Mouse (Mus musculus) activated CD4-positive, CD25-positive, alpha-beta regulatory T cell, adult 4 months (primary cell): ENCODE measurements around the gene Hoxd8. TPM values are rescaled to one million over a fixed set of nuclear protein-coding genes. Genes with fewer than 3 reads are reported as not detected.

Source experiments
- ATAC-seq: one replicate; pipeline ENCODE4 v1.8.0; 2017
- polyA plus RNA-seq, 2 experiments: library from polyadenylated mRNA; unstranded; fragments of 100-300 nt; shearing (Covaris generic); gene quantifications; one replicate each; pipeline ENCODE4 v1.2.1; 2017

Gene Hoxd8
- polyA plus RNA-seq, result not detected

DNA sequence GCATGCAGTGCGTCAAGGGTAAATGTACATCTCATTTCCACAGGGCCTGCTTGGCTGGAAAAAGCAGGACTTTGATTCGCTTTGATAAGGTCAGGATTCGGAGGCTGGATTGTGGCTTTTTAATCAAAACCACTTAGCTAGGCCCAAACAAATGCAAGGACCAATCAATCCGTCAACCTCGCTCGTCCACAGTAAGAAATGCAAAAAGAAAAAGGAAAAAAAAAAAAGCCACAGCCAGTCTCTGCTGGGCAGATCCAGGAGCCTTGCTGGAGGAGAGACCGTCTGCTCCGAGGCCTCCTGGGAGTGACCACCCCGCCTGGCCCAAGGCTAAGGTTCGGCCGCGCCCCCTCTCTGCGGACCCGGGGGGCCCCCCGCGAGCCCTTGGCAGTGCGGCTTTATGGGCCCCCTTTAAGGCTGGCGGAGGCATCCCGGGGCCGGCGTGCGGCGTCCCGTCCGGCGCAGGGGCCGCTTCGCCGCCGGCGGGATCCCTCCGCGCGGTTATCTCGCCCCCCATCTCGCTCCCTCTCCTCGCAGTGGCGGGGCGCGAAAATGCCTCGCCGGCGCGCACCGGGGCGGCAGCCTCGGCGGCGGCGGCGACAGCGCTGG lies at the start of gene Hoxd8:
TSS of gene Hoxd8 (plus strand) at position 223 of the 606 bp plus-strand sequence.
- ATAC-seq, result no peak

DNA sequence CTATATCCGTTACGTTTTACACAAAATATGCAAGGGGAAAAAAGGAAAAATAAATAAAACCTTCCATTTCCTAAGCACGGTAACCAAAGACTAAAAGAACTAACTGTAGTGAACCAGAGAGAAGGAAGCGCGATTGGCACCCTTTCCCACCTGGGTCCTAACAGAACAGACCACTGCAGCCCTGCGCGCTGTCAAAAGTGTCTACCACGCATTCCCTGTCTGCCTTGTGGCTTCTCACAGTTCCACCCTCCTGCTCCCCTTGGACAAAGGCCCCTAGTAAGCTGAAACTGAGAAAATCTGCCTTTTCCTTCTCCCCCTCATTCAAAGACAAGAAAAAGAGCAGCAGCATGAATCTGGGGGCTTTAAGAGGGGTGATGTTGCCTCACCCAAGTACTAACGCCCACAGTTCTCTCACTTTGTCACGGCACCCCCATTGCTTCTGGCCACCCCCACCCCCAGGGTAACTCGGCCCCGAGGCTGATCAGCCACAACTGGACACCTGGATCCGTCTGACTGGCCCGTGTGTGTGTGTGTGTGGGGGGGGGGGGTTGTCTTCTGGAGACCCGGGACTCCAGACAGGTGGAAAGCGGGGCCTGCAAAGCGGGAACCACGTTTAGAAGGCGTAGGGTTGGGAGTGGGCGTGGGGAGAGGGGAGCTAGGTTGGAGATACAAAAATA lies 49.5 kb upstream of the Hoxd8 start:
- ATAC-seq, result no peak

GRCm38 (mm10) chr2:74655420-74655781 lies 49.0 kb upstream of the Hoxd8 start:
- ATAC-seq, result no peak

- ATAC-seq, result peak; percentile 41
These were observed 48.4 kb upstream of the Hoxd8 start for GRCm38 (mm10) chr2:74655821-74656631.

- ATAC-seq, result no peak
These were observed 47.8 kb upstream of the Hoxd8 start for GRCm38 (mm10) chr2:74656632-74657021.

- ATAC-seq, result no peak
These were observed 47.0 kb upstream of the Hoxd8 start for GRCm38 (mm10) chr2:74657251-74658023.

DNA sequence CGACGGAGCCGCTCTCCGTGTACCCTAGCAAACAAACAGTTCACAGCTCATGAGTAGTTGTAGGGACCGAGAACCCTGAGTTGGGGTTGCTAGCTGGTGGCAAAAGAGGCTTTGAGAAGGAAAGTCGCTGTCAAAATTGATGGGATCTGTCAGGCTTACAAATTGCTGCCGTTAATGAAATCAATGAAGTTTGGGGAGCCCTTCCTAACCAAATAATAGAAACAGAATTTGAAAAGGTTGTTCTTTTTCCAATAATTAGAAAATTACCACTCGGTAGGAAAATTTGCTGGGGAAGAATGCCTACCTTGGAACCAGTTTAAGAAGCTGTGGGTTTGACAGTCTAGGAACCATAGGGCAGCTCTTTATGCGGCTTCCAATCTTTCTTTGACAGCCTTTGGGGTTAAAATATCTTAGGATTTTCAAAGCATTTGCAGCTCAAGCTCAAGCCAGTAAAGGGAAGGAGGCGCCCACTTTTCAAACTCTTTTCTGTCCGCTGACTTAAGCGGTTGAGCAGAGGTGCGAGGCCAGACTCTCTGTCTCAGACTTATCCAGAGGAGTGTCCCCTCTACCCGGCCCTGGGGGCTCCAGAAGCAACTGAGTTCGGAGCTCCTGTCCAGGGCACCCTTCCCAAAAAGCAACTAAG lies 46.3 kb upstream of the Hoxd8 start:
- ATAC-seq, result no peak

DNA sequence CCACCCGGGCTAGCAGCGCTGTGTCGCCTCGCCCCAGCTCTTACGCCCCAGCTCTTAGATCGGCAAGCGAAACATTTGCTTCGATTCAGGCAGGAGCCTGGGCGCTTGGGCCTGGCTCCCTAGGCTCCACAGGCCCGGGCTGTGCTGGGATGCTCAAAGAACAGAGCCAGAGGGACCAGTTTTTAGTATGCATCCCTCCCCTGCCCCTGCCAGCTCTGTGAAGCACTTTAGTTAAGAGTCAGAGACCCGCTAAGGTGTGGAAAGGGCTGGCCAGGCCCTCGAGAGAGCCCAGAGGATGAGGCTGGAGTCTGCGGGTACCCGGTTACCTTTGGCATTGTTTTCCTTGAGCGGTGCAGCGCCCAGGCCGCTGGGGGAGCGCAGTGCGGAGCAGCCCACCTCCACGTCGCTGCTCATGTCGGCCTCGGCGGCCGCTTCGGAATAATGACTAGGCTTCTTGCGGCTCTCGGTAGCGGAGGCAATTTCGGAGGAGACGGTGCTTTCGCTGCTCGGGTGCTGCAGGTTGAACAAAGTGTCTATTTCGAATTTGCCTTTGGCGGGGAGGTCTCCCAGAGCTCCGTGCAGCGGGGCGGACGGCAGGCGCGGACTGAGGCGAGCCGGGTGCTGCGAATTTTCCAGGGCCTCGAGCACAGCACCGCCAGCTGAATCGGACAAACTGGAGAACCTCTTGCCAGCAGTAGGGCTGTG lies 45.6 kb upstream of the Hoxd8 start:
- no peak for ATAC-seq

DNA sequence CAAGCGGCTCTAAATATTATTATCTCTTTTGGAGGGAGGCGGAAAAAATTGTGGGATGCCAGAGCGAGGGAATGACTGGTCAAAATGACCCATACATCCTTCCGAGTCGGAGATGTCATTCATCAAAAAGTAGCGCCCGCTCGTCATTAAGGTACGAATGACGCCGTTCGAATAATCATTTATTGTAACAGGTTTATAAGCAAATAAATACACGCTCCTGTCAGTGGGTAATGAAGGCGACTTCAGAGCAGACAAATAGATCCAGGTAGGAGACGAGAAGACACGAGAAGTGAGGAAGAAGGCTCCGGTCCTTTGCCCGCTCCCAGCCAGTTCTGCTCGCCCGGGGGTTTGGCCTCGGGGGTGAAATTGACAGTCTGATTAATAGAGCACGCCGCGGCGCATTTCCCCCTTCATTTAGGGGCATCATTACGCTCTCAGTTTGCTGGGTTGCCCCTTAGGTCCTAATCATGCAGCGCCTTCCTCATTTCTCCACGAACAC lies 44.9 kb upstream of the Hoxd8 start, which contains the start of gene Evx2:
TSS of gene Evx2 (minus strand) at position 51 of the 499 bp plus-strand sequence.
- no peak for ATAC-seq

DNA sequence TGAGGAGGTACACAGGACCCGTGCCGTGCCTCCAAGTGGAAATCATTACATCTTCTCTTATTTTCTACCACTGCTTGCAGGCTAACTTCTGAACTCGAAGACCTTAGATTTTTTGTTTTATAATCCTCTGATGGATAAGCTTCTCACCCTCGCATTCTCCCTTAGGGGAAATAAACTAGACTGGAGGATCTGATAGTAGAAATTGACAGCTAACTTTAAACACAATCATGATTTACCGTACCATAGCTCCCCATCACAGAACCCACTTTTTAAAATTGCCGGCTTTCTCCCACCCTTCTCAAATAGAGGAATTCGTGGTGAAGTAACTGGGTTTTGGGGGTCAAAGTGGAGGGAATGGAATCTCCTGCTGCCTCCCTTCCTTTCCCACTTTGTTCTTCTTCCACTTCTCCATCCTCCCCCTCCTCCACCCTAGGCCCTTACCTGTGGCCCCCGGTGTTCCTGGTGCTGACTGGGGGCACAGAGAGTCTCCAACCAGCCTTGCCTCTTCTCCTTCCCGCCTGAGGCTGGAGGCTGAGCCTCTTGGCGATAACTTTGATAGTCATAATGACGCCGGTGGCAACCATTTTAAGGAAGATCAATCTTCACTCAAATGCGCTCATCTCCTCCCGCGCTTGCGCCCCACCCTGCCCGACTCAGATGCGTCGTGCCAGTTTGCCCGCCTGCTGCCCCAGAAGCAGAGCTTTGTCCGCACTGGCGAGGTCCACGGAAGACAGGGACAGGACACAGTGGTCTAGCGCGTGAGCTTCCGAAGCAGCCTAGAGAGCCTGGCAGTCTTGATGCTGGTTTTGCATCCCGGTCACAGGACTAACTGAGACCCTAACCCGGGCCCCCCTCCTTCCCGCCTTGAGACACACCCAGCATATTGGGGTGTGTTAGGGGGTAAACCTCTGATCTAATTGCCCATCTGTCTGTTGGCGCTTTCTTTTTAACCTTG lies 43.7 kb upstream of the Hoxd8 start:
- ATAC-seq, result no peak

- ATAC-seq, result no peak
These were observed 42.7 kb upstream of the Hoxd8 start for GRCm38 (mm10) chr2:74661685-74662084.

- ATAC-seq, result no peak
These were observed 41.0 kb upstream of the Hoxd8 start for GRCm38 (mm10) chr2:74663291-74663925.

DNA sequence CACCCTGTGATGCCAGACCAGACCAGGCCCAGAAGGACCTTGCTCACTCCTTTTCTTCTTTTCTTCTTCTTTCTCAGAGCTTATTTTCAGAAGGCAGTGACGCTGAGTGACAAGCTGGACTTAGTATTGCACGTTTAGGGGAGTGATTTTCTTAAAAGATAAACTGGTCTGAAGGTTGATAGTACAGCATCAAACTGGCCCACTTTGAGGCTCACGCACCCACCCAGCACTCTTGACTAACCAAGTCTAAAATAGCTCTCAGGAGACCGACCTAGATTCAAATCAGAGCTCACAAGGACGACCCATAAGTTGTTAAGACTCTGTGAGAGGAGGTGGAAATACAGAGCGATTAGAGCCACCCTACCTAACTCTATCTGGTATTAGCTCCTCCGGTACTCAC lies 38.0 kb upstream of the Hoxd8 start:
- ATAC-seq, result no peak

DNA sequence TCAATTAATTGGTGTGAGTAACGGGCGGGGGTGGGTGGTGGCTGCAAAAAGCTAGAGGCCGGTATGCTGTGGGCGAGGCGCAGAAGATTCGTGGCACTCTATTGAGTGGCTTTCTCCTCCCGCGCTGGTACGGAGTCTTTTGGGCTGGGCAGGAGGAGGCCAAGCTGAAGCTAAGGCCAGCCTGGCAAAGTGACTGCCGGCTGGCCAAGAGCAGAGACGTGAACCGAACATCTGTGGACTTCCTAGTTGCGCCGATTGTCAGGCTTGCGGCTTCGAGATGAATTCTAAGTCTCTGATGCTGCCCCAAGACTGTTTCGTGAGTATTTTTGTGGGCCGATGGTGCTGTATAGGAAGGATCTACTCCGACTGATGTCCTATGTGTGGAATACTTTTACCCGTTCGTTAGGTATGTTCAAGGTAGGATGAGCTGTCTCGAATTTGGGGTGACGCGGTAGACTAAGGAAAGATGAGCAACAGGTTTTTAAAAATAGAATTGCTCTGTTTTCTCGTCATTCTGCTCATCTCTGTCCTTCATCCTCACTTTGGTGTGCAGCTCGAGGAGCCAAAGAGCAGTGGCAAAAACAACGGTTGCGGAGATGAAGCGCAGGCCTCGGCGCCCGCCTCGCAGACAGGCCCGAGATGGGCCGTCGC lies 37.1 kb upstream of the Hoxd8 start:
- no peak for ATAC-seq

GRCm38 (mm10) chr2:74667842-74668357 lies 36.5 kb upstream of the Hoxd8 start, which contains the start of gene Hoxd13:
Gene Hoxd13, plus strand, starts transcription at chr2:74668310.
- ATAC-seq, result no peak

DNA sequence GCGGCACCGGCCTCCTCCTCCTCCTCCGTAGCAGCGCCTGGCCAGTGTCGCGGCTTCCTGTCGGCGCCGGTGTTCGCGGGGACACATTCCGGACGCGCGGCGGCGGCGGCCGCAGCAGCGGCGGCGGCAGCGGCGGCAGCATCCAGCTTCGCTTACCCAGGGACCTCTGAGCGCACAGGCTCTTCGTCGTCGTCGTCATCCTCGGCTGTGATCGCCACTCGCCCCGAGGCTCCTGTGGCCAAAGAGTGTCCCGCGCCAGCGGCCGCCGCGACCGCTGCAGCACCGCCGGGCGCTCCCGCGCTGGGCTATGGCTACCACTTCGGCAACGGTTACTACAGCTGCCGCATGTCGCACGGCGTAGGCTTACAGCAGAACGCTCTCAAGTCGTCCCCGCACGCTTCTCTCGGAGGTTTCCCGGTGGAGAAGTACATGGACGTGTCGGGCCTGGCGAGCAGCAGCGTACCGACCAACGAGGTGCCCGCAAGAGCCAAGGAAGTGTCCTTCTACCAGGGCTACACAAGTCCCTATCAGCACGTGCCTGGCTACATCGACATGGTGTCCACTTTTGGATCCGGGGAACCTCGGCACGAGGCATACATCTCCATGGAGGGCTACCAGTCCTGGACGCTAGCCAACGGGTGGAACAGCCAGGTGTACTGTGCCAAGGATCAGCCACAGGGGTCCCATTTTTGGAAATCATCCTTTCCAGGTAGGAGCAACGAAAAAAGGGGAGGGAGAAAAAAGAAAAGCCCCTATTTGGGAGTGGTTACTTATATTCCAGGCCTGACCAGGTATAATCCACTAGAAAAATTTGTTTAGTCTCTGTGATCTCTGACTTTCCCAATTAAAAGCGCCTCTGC lies 35.8 kb upstream of the Hoxd8 start:
- no peak for ATAC-seq

GRCm38 (mm10) chr2:74669230-74669578 lies 35.2 kb upstream of the Hoxd8 start:
- no peak for ATAC-seq

DNA sequence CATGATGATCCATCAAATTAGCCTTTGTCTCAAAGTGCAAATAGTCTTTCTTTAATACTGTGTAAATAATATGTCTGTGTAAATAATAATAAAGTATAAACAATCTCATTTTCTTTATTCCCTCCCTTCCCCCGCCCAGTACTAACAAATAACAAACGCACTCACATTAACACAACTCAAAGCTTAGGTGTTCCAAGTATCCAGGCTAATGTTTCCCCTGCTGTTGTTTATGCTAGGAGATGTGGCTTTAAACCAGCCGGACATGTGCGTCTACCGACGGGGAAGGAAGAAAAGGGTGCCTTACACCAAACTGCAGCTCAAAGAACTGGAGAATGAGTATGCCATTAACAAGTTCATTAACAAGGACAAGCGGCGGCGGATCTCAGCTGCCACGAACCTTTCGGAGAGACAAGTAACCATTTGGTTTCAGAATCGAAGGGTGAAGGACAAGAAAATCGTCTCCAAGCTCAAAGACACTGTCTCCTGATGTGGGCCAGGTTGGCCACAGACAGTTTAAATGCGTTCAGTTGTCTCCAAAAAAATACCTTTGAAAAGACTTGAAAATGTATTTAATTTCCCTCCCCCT lies 34.7 kb upstream of the Hoxd8 start:
- no peak for ATAC-seq
